Mouse (Mus musculus) erythroid progenitor cell, adult 5-6 weeks (primary cell): Measurements from ENCODE around the gene Dnah3. TPM values are rescaled to one million over a fixed set of nuclear protein-coding genes. Genes with fewer than 3 reads are reported as not detected.
A peak's percentile ranks its signal among the peaks of the same experiment; 100 is the strongest.

Experiments
- ATAC-seq: replicated peaks from 2 replicates; pipeline ENCODE4 v1.8.0; 2016; ENCODE audit warnings: moderate number of reproducible peaks, mild to moderate bottlenecking, moderate TSS enrichment, inconsistent platforms; ENCODE audit not compliant: poor library complexity, low FRiP score, severe bottlenecking
- total RNA-seq, 2 experiments: library from RNA; stranded (forward) in 1 of 2; stranded (reverse) in 1 of 2; fragments of 150-400 nt in 1 of 2; fragments of 186-747, 209-891 nt in 1 of 2; gene quantifications; 2 replicates each; pipeline versions ENCODE4 v1.2.3 to v1.2.4; 2015 to 2017; ENCODE audit warnings: low replicate concordance in 2 of 2

The Dnah3 gene
- total RNA-seq (2015; ENCODE audit: low replicate concordance) (not detected in 2 replicates), total RNA-seq (2017; ENCODE audit: low replicate concordance) (not detected in 2 replicates)

GRCm38 (mm10) chr7:120095180-120095579, at the start of gene Dnah3:
Gene Dnah3 (minus strand): TSS chr7:120095280.
- no peak for ATAC-seq

- no peak for ATAC-seq
Observed at GRCm38 (mm10) chr7:120142743-120143142, 47.7 kb upstream of the Dnah3 start.

- no peak for ATAC-seq
Observed at GRCm38 (mm10) chr7:120128951-120129350, 33.9 kb upstream of the Dnah3 start.

GRCm38 (mm10) chr7:120127686-120128059, 32.6 kb upstream of the Dnah3 start:
- ATAC-seq: no peak

- ATAC-seq: no peak
Observed at GRCm38 (mm10) chr7:120126976-120127685, 32.1 kb upstream of the Dnah3 start.

- ATAC-seq: no peak
Observed at GRCm38 (mm10) chr7:120124844-120125243, 29.8 kb upstream of the Dnah3 start.

- no peak for ATAC-seq
Observed at GRCm38 (mm10) chr7:120123776-120124175, 28.7 kb upstream of the Dnah3 start.

GRCm38 (mm10) chr7:120117529-120117928, 22.4 kb upstream of the Dnah3 start:
- ATAC-seq: no peak

- ATAC-seq: no peak
Observed at GRCm38 (mm10) chr7:120116976-120117375, 21.9 kb upstream of the Dnah3 start.

- ATAC-seq: no peak
Observed at GRCm38 (mm10) chr7:120109676-120110075, 14.6 kb upstream of the Dnah3 start.

GRCm38 (mm10) chr7:120106356-120106755, 11.3 kb upstream of the Dnah3 start:
- ATAC-seq: no peak

GRCm38 (mm10) chr7:120104975-120105374, 9.9 kb upstream of the Dnah3 start:
- no peak for ATAC-seq

GRCm38 (mm10) chr7:120103019-120103567, 8.0 kb upstream of the Dnah3 start:
- no peak for ATAC-seq

- ATAC-seq: peak; percentile 46; the same call in 1 of the 2 replicates
Observed at GRCm38 (mm10) chr7:120102164-120102972, 7.3 kb upstream of the Dnah3 start, which contains the start of gene Tmem159. Gene Tmem159 (plus strand): TSS chr7:120102353.

GRCm38 (mm10) chr7:120098403-120098802, 3.3 kb upstream of the Dnah3 start:
- no peak for ATAC-seq

GRCm38 (mm10) chr7:120097845-120098244, 2.8 kb upstream of the Dnah3 start:
- no peak for ATAC-seq

GRCm38 (mm10) chr7:120094216-120094615, 864 bp downstream of the Dnah3 start:
- ATAC-seq: no peak

- no peak for ATAC-seq
Observed at GRCm38 (mm10) chr7:120093033-120093432, 2.0 kb downstream of the Dnah3 start.

GRCm38 (mm10) chr7:120080177-120080576, 14.9 kb downstream of the Dnah3 start:
- ATAC-seq: no peak

GRCm38 (mm10) chr7:120069164-120069563, 25.9 kb downstream of the Dnah3 start:
- ATAC-seq: no peak

GRCm38 (mm10) chr7:120068114-120068513, 27.0 kb downstream of the Dnah3 start:
- no peak for ATAC-seq
